Mouse (Mus musculus): ENCODE measurements around the gene Faap24. TPM values are rescaled to one million over a fixed set of nuclear protein-coding genes. Genes with fewer than 3 reads are reported as not detected.

Gene Faap24
- polyA plus RNA-seq, 1 experiment from 2014 or later: 22.4 TPM

DNA sequence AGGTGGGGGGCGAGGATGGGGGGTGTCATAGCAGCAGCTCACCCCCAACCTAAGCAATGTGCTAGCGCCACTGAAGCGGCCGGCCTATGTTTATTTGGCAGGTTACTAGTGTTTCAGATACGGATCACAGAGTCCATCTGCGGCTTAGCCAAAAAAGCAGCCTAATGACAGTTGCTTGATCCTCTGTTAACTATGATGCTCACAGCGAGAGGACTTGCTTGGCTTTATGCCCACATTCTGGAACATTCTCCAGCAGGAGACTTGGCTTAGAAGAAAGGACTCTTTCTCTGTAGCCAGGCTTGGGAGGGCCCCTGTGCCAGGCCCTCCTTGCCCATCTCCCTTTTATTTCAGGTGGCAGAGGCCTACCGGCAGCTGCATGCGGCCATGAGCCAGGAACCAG, 20.0 kb downstream of the Faap24 start:
- H3K27me3 ChIP-seq (ENCODE audit: control insufficient read depth, insufficient read depth, low read length): no peaks in the 10 kb centered on the region
- H3K36me3 ChIP-seq (ENCODE audit: control insufficient read depth, insufficient read depth, low read length): no peaks in the 10 kb centered on the region
- H3K9me3 ChIP-seq (ENCODE audit: control insufficient read depth, low read length): no peaks in the 10 kb centered on the region
- H3K4me3 ChIP-seq (ENCODE audit: low read depth, low read length): no peak overlapping the region
- ATAC-seq (ENCODE audit: insufficient read depth, low FRiP score, low TSS enrichment) (no peak), DNase-seq (ENCODE audit: low spot score) (no peak)
- WGBS: 97% methylated on average over 9 of the region's 9 CpGs
- no peaks in the 10 kb centered on the region for H3K4me1 ChIP-seq (ENCODE audit: control insufficient read depth, insufficient read depth, low read length)
- H3K27ac ChIP-seq (ENCODE audit: low read depth, low read length): no peak overlapping the region
- no peak overlapping the region for H3K4me2 ChIP-seq (ENCODE audit: low read depth)
- no peak overlapping the region for H3K9ac ChIP-seq (ENCODE audit: low read length)

DNA sequence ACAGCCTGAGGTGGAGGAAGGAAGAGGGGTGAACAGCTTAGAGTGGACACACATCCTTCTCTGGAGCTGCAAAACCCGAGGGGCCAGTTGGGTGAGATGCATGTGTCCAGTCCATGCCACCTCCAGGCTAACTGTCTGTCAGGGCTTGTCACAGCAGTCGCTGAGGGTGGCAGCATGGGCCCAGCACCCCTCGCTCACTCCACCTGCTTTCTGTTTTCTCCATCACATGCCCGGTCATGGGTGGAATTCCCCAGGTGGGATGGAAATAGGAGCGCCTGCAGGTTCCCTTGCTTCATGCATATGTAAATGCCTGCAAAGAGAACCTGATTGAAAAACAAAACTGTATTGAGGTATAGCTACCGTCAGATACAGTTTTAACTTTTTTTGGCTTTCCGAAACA, 22.4 kb downstream of the Faap24 start:
- 91% methylated on average over 7 of the region's 7 CpGs for WGBS
- no peaks in the 10 kb centered on the region for H3K27me3 ChIP-seq (ENCODE audit: control insufficient read depth, insufficient read depth, low read length)
- H3K9ac ChIP-seq (ENCODE audit: low read length): no peak overlapping the region
- H3K36me3 ChIP-seq (ENCODE audit: control insufficient read depth, insufficient read depth, low read length): no peaks in the 10 kb centered on the region
- H3K27ac ChIP-seq (ENCODE audit: low read depth, low read length): no peak overlapping the region
- DNase-seq (ENCODE audit: low spot score): no peak
- H3K4me1 ChIP-seq (ENCODE audit: control insufficient read depth, insufficient read depth, low read length): no peaks in the 10 kb centered on the region
- no peak overlapping the region for H3K4me3 ChIP-seq (ENCODE audit: low read depth, low read length)
- no peak overlapping the region for H3K4me2 ChIP-seq (ENCODE audit: low read depth)
- no peak for ATAC-seq (ENCODE audit: insufficient read depth, low FRiP score, low TSS enrichment)
- H3K9me3 ChIP-seq (ENCODE audit: control insufficient read depth, low read length): no peaks in the 10 kb centered on the region

DNA sequence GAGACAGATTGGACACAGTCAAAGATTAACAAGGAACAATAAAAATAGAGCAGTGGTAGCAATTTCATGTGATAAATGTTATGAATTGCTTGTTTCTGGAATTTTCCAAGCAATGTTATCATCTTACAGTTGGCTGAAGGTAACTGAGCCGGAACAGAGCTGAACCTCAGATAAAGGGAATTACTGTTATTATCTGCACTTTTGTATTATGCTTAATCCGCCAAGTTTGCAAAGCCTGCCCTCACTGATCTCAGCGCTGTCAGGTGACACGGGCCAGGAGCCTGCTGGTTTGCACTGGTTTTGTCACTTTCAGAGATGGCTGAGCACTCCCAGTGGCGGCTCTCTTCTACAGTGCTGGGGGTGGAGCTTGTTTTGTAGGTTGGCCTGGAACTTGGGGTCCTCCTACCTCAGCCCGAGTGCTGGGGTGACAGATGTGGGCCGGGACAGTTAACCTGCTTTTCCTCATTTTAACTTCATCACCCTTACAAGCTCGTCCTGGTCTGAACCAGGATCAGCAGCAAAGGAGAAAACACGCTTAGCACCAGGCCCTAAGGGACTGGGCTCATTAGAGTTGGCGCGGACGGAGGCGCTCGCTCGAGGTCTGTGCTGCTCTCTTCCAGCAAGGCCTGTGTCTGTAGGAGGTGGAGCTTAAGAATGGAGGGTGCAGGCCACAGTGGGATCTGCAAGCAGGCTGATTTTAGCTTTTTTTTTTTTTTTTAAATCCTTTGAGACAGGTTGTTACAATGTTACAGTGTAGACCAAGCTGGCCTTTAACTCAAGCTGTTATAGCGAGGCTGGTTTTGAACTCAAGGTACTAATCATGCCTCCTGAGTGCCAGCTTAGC, 23.3 kb downstream of the Faap24 start:
- WGBS: 83% methylated on average over 16 of the region's 16 CpGs
- Histone ChIP-seq H3K27me3 (ENCODE audit: control insufficient read depth, insufficient read depth, low read length) (no peaks in the 10 kb centered on the region), H3K9me3 (ENCODE audit: control insufficient read depth, low read length) (no peaks in the 10 kb centered on the region), H3K36me3 (ENCODE audit: control insufficient read depth, insufficient read depth, low read length) (no peaks in the 10 kb centered on the region), H3K4me3 (ENCODE audit: low read depth, low read length) (no peak overlapping the region), H3K4me1 (ENCODE audit: control insufficient read depth, insufficient read depth, low read length) (no peaks in the 10 kb centered on the region), H3K27ac (ENCODE audit: low read depth, low read length) (no peak overlapping the region), H3K9ac (ENCODE audit: low read length) (no peak overlapping the region), H3K4me2 (ENCODE audit: low read depth) (no peak overlapping the region)
- ATAC-seq (ENCODE audit: insufficient read depth, low FRiP score, low TSS enrichment) (no peak), DNase-seq (ENCODE audit: low spot score) (no peak)

DNA sequence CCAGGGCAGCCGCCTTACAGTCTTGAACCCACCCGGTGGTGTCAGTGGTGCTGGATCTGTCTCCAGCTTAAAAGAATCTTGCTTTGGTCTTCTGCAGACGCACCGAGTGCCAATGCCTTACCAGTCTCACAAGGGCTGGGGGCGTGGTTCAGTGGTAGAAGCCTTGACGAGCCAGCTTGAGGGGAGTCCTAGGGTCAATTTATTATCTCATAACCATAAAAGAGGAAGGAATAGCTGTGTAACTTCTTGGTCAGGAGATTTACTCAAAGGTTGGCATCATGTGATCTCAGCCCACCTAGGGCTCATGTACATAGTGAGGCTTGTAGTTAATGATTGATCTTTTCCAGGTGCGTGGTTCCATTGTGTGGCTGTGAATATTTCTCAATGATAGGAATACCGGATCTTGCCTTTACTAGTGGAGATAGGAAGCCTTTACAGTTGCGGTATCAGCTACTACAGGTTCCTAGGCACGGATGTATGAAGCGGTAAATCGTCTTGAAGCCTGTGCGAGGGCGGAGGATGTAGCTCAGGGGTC, 24.1 kb downstream of the Faap24 start:
- no peaks in the 10 kb centered on the region for H3K9me3 ChIP-seq (ENCODE audit: control insufficient read depth, low read length)
- ATAC-seq (ENCODE audit: insufficient read depth, low FRiP score, low TSS enrichment): no peak
- H3K4me2 ChIP-seq (ENCODE audit: low read depth): no peak overlapping the region
- 90% methylated on average over 14 of the region's 14 CpGs for WGBS
- H3K27ac ChIP-seq (ENCODE audit: low read depth, low read length): no peak overlapping the region
- no peak overlapping the region for H3K9ac ChIP-seq (ENCODE audit: low read length)
- H3K27me3 ChIP-seq (ENCODE audit: control insufficient read depth, insufficient read depth, low read length): no peaks in the 10 kb centered on the region
- no peaks in the 10 kb centered on the region for H3K36me3 ChIP-seq (ENCODE audit: control insufficient read depth, insufficient read depth, low read length)
- no peak overlapping the region for H3K4me3 ChIP-seq (ENCODE audit: low read depth, low read length)
- no peaks in the 10 kb centered on the region for H3K4me1 ChIP-seq (ENCODE audit: control insufficient read depth, insufficient read depth, low read length)
- DNase-seq (ENCODE audit: low spot score): no peak

DNA sequence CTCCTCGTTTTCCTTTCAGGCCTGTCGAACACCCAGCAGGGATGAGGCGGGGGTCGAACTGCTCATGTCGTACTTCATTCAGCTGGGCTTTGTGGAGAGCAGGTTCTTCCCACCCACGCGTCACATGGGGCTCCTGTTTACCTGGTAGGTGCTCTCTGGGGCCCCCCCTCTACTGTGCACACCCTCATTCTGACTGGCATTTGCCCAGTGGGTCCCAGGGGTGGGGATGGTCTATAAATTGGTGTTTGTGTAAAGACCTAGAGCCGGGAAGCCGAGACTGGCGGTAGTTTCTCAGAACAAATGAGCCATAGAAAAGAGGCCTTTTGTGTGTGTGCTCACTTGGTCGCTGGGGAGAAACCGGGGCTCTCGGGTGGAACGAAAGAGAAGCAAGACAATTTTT, 25.5 kb downstream of the Faap24 start:
- ATAC-seq (ENCODE audit: insufficient read depth, low FRiP score, low TSS enrichment) (no peak), DNase-seq (ENCODE audit: low spot score) (peak; percentile 48)
- Histone ChIP-seq H3K27me3 (ENCODE audit: control insufficient read depth, insufficient read depth, low read length) (no peaks in the 10 kb centered on the region), H3K9me3 (ENCODE audit: control insufficient read depth, low read length) (no peaks in the 10 kb centered on the region), H3K4me1 (ENCODE audit: control insufficient read depth, insufficient read depth, low read length) (no peaks in the 10 kb centered on the region), H3K9ac (ENCODE audit: low read length) (no peak overlapping the region), H3K36me3 (ENCODE audit: control insufficient read depth, insufficient read depth, low read length) (no peaks in the 10 kb centered on the region), H3K27ac (ENCODE audit: low read depth, low read length) (0 out of 2 replicates have a peak overlapping the region, but pooled peaks have one; percentile 9), H3K4me2 (ENCODE audit: low read depth) (no peak overlapping the region), H3K4me3 (ENCODE audit: low read depth, low read length) (no peak overlapping the region)
- 28% methylated on average over 14 of the region's 14 CpGs for WGBS

DNA sequence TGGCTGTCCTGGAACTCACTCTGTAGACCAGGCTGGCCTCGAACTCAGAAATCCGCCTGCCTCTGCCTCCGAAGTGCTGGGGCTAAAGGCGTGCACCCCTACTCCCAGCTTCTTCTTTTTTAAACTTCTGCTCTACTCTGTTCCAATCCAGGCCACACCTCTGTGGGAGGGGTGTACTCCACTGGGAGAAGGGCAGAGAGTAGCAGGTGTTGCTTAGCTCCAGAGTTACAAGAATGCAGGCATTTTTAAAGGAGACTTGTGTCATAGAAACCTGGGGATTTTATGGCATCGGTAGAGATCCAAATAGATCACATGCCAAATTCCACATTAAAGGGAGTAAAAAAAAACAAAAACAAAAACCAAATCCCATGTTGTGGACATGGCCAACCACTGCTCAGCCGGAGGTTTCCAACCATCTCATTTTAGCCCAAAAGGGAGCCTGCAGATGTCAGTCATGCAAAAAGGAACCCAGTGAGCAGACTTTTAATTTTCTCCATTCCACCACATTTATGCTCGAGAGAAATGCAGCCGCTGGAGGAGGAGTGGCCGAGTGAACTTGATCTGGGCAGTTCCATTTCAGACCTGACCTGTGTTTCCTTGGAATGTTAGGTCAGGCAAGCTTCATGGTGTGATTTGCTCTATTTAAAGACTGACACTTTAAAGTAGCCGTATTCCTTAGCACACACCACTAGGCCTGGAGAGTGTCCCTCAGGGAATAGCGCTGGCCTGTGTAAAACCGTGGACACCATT, 31.3 kb downstream of the Faap24 start:
- ATAC-seq (ENCODE audit: insufficient read depth, low FRiP score, low TSS enrichment) (no peak), DNase-seq (ENCODE audit: low spot score) (no peak)
- Histone ChIP-seq H3K4me2 (ENCODE audit: low read depth) (no peak overlapping the region), H3K27ac (ENCODE audit: low read depth, low read length) (no peak overlapping the region), H3K9me3 (ENCODE audit: control insufficient read depth, low read length) (no peaks in the 10 kb centered on the region), H3K4me1 (ENCODE audit: control insufficient read depth, insufficient read depth, low read length) (no peaks in the 10 kb centered on the region), H3K27me3 (ENCODE audit: control insufficient read depth, insufficient read depth, low read length) (no peaks in the 10 kb centered on the region), H3K36me3 (ENCODE audit: control insufficient read depth, insufficient read depth, low read length) (no peaks in the 10 kb centered on the region), H3K4me3 (ENCODE audit: low read depth, low read length) (no peak overlapping the region), H3K9ac (ENCODE audit: low read length) (no peak overlapping the region)
- WGBS: 76% methylated on average over 12 of the region's 12 CpGs

DNA sequence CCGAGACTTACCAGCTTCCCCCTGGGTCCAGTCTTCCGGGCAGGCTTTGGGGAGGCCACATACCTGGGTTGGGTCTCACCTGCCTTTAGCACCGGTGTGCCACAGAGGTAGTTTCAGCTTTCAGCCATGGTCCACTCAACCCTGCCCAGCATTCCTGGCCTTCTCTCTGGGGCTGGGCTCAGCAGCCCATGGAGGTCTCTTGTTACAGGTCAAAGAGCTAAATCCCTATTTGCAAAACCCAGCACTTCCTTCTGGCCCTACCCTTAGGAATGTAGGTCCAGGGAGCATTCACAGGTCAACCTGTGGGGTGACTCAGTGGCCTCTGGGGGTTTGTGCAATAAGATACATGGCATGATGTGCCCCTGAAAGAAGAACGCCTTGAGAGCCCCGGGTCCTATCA, 33.8 kb downstream of the Faap24 start:
- H3K27me3 ChIP-seq (ENCODE audit: control insufficient read depth, insufficient read depth, low read length): no peaks in the 10 kb centered on the region
- H3K4me2 ChIP-seq (ENCODE audit: low read depth): no peak overlapping the region
- DNase-seq (ENCODE audit: low spot score): no peak
- H3K27ac ChIP-seq (ENCODE audit: low read depth, low read length): no peak overlapping the region
- H3K9ac ChIP-seq (ENCODE audit: low read length): no peak overlapping the region
- H3K4me1 ChIP-seq (ENCODE audit: control insufficient read depth, insufficient read depth, low read length): no peaks in the 10 kb centered on the region
- no peaks in the 10 kb centered on the region for H3K36me3 ChIP-seq (ENCODE audit: control insufficient read depth, insufficient read depth, low read length)
- WGBS: 82% methylated on average over 5 of the region's 5 CpGs
- ATAC-seq (ENCODE audit: insufficient read depth, low FRiP score, low TSS enrichment): no peak
- H3K9me3 ChIP-seq (ENCODE audit: control insufficient read depth, low read length): no peaks in the 10 kb centered on the region
- no peak overlapping the region for H3K4me3 ChIP-seq (ENCODE audit: low read depth, low read length)

DNA sequence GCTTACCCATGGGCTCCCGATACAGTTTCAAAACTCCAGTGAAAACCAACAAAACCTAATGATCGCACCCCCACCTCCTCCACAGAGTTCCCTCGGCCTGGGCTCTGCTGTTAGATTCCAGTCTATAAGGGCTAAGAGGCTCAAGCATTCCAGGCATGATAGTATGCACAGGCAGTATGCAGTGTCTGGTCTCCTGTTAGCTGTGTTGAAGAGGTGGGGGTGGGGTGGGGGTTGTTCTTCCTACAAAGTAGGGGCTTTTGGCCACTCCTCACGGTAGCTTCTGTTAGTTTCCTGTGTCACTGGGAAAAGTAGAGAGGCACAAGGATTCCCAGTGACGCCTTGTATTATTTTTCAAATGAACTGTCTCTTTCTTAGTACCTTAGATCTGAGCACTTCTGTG, 34.4 kb downstream of the Faap24 start:
- ATAC-seq (ENCODE audit: insufficient read depth, low FRiP score, low TSS enrichment): no peak

More for the DNA sequence above, 34.4 kb downstream of the Faap24 start:
- no peaks in the 10 kb centered on the region for H3K9me3 ChIP-seq (ENCODE audit: control insufficient read depth, low read length)
- H3K9ac ChIP-seq (ENCODE audit: low read length): no peak overlapping the region
- no peaks in the 10 kb centered on the region for H3K36me3 ChIP-seq (ENCODE audit: control insufficient read depth, insufficient read depth, low read length)
- no peak overlapping the region for H3K4me3 ChIP-seq (ENCODE audit: low read depth, low read length)
- H3K27me3 ChIP-seq (ENCODE audit: control insufficient read depth, insufficient read depth, low read length): no peaks in the 10 kb centered on the region
- no peak overlapping the region for H3K27ac ChIP-seq (ENCODE audit: low read depth, low read length)
- H3K4me2 ChIP-seq (ENCODE audit: low read depth): no peak overlapping the region
- no peak for DNase-seq (ENCODE audit: low spot score)
- no peaks in the 10 kb centered on the region for H3K4me1 ChIP-seq (ENCODE audit: control insufficient read depth, insufficient read depth, low read length)
- WGBS: 84% methylated on average over 5 of the region's 5 CpGs
